ENCODE assay signal across 14 mouse cellular contexts in genomic region chr17:11211591-11211990, GRCm38 (mm10).
"Had no signal": no experiment of that assay in that cellular context is flagged by ENCODE, and none has a peak within 500 bp of the region (broad histone marks: within the 10 kb centered on the region; RNA-seq: fewer than 3 reads in every experiment).

No protein-coding gene starts in this region.

- DNase-seq: kidney, adult 9 months; kidney, postnatal 36 days; lung, postnatal 14 days; spleen, adult 18-20 months; thymus, adult 2 months; thymus, postnatal 25 days had no signal

- H3K9ac ChIP-seq: limb, embryonic 15.5 days; liver, embryonic 12.5 days; lung, embryonic 15.5 days; midbrain, embryonic 12.5 days; neural tube, embryonic 13.5 days had no signal

- H3K36me3 ChIP-seq: limb, embryonic 15.5 days; liver, embryonic 12.5 days; lung, embryonic 15.5 days; midbrain, embryonic 12.5 days; neural tube, embryonic 13.5 days had no signal

- ATAC-seq: intestine, postnatal 0 days; liver, embryonic 12.5 days; midbrain, embryonic 16.5 days had no signal

- H3K4me1 ChIP-seq: limb, embryonic 15.5 days; liver, embryonic 12.5 days; lung, embryonic 15.5 days; neural tube, embryonic 13.5 days had no signal

- H3K9me3 ChIP-seq: limb, embryonic 15.5 days; liver, embryonic 12.5 days; lung, embryonic 15.5 days; midbrain, embryonic 12.5 days; neural tube, embryonic 13.5 days had no signal

- H3K4me2 ChIP-seq: limb, embryonic 15.5 days; liver, embryonic 12.5 days; lung, embryonic 15.5 days; midbrain, embryonic 12.5 days; neural tube, embryonic 13.5 days had no signal

- H3K27me3 ChIP-seq: limb, embryonic 15.5 days; liver, embryonic 12.5 days; lung, embryonic 15.5 days; midbrain, embryonic 12.5 days; neural tube, embryonic 13.5 days had no signal

- H3K27ac ChIP-seq: kidney, postnatal 0 days; limb, embryonic 15.5 days; liver, embryonic 12.5 days; lung, embryonic 15.5 days; midbrain, embryonic 12.5 days; neural tube, embryonic 13.5 days had no signal

- H3K4me3 ChIP-seq: limb, embryonic 15.5 days; liver, embryonic 12.5 days; lung, embryonic 15.5 days; midbrain, embryonic 12.5 days; neural tube, embryonic 13.5 days had no signal
